Mouse (Mus musculus) kidney, postnatal 25 days (tissue): ENCODE measurements at regions not wholly inside any gene's neighbourhood (a gene's known extent, or its start where the extent isn't known, plus 50 kb on each side); places are given as distances from the start of the nearest gene placed in this dataset.
A peak's percentile ranks its signal among the peaks of the same experiment; 100 is the strongest.

ENCODE experiments used
- DNase-seq, 2 experiments: peaks; one replicate each; pipeline ENCODE4 v3.0.0; 2021; ENCODE audit warnings: mixed read lengths in 2 of 2

DNA sequence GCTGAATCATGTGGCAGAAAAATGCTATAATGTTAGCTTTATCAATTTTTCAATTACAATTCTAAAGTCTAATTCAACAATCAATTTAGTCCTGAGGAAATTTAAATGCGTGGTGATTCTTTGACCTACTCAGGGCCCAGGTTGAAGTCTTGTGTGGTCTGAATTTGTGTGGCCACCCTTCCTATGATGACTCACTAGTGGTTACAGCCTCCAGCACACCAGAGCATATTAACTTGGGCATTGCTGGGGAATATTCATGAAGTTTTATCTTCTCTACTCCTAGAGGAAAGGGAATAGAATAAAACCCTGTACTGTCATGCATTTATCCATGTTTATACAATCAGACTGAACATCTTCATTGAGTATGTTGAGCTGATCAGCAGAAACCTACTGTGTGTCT is 665.2 kb downstream of the Inhba start:
- no peak for DNase-seq

DNA sequence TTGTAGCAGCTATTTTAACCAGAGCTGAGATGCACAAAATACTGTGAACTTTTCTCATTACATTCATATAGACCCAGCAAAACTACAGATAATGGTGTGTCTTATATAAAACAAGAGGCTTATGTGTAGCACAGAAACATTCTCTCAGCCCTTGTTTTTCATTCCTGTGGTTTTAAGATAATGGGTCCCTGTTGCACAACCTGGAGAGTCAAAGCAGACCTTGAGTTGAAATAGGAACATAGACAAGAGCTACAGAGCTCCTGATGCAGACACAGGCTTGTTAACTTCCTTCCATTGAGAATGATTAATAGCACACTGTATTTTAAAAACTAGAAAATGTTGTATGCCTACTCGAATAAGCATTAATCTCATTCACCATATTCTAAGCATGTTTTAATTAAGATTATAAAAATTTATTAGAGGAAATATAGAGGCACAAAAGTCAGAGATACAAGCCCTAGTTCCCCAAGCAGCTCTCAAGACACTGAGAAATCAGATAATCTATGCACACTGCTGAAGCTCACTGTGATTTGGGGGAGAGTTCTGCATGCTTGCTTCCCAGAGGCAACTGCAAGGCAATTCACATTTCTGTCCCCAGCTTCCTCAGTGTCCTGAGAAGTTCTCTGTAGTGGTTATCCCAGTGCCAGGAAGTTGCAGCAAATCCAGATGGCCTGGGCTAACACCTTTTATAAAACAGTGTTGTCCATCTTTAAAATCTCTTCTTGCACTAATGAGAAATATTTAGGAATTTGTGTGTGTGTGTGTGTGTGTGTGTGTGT is 666.8 kb downstream of the Inhba start:
- DNase-seq: no peak

DNA sequence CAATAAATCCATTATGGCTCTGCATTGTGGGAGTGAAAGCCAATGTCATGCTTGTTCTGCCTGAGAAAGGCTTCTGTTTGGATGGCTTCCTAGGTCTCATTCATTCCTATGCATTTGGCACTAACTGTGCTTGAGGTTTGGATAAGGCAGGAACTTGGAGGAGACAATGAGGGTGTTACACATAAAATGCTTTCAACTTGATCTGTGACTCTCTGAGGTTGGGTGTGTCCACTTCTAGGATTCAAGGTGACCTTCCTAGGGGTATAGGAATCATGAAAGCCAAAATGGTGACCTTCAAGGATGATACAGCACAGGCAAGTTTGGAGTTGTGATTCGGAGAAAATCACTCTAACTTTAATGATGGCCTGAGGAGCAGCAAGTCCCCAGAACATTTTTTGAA is 682.5 kb downstream of the Inhba start:
- DNase-seq: no peak

- no peak for DNase-seq
These were observed 689.3 kb downstream of the Inhba start for GRCm38 (mm10) chr13:16700934-16701333.

GRCm38 (mm10) chr13:16702138-16702537 is 690.5 kb downstream of the Inhba start:
- DNase-seq: no peak

- no peak for DNase-seq
These were observed 693.8 kb downstream of the Inhba start for GRCm38 (mm10) chr13:16705217-16706104.

- DNase-seq: no peak
These were observed 694.4 kb downstream of the Inhba start for GRCm38 (mm10) chr13:16706105-16706442.

DNA sequence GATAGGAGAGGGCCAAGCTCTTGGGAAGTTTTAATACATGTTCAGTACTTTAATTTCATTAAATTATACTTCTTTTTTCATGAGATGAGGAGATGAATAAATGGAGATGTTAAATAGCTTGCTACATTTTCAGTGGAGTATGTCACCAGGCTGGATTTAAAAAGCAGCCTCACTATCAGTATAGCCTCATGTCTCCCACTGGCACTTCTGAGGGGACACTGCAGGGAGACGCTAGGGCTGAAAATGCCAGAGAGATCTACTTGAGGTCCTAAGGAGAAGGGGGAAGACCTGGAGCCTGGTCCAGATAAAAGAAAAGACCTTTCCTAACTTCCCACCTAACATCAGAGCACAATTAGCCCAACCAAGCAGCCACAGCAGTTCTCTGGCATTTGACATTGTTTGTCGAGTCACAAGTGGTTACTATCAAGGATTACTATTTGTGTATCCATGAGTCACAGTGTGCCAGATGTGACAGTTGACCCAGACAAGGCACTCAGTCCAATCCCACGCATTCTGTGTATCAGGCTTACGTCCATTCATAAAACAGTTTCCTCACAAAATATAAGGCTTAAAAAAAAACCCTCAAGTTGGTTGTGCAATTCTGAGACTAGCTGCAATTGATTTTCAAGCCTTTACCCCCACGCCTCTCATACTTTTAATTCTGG is 703.8 kb downstream of the Inhba start:
- no peak for DNase-seq

DNA sequence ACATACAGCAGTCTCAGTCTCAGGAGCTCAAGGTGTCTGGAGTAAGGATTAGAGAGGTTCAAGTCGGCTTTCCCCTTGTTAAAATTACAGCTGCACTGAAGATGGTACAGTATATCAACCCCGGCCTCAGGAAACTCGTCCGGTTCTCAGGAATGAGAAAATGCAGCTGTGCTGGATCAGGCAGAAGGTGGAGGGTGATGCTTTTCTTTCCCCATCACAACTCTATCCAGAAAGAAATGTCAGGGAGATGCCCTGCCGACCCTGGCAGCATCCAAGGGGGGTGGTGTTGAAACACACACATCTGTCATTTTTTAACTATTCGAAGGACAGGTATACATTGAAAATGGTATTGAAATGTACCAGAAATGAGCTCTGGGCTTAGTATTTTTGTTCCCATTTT is 704.7 kb downstream of the Inhba start:
- no peak for DNase-seq

DNA sequence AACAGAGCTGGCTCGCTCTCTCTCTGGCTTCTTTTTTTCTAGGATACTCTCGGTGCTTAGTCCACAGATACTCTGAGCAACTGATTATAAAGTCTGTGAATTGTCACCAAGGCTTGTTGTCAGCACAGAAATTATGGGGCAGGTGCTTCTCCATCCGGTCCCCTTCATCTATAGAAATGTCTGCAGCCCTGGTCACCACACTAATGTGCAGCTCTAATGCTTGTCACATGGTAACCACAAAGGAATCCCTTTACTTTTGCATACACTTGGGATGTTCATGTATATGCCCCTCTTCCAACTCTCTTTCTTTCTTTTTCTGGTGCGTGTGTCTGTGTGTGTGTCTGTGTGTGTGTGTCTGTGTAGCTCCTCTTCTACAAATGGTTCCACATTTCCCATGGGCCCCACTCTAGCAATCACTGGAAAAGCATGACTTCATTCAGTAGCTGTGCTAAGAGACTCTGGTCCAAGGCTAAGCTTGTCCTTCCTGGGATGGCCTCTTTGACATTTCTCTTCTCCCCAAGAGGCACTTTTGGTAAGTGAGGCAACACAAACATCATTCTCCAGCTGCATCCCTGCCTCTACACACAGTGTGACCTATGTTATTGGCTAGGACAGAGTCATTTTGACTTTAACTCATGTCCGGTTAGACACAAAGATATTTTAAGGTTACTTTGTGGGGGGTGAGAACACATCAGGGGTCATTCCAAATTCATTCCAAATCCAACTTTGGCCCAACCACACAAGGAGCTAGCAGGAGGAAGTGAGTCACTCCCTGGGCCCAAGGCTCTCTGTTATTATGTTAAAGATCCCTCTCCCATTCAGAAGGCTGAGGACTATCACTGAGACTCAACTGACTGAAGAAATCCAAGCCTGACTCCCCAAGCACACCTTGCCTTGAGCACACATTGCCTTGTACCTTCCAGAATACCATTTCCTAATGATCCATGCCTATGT is 705.4 kb downstream of the Inhba start:
- no peak for DNase-seq

- DNase-seq: no peak
These were observed 708.4 kb downstream of the Inhba start for GRCm38 (mm10) chr13:16720090-16720489.

DNA sequence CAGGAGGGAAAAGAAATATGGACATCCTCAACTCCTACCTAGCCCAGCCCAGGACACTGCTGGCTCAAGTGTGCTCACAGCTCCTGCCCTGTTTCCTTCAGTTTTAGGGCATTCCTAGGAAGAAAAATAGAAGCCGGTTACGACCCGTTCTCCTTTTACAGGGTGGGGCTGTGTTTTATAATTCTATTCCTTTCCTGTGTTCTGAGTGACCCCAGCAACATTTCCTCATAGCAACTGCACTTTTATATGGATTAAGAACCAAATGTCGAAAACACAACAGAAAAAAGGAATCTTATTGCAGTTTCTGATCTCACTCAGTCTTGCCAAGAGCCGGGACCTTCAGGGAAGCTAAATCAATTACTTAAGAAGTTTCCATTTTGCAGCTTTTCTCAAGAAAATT is 713.7 kb downstream of the Inhba start:
- DNase-seq: no peak

DNA sequence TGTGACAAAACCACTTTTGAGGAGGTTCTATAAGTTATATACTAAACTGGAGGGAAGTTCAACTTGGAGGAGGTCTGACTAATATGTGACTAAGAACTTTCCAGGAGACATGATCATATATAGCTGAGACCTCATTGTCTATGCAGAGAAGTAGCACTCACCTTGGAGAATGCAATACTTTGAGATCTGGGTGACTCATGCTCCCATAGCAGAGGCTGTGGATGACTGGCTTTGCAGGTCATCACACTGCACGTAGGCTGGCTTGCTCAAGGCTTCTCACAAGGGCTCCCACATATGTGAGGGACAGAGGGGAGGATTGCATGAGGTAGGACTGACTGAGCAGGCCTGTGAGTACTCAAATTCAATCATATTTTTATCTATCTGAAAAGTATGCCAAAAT is 726.7 kb downstream of the Inhba start:
- DNase-seq: no peak

GRCm38 (mm10) chr13:16739563-16739962 is 727.9 kb downstream of the Inhba start:
- no peak for DNase-seq

DNA sequence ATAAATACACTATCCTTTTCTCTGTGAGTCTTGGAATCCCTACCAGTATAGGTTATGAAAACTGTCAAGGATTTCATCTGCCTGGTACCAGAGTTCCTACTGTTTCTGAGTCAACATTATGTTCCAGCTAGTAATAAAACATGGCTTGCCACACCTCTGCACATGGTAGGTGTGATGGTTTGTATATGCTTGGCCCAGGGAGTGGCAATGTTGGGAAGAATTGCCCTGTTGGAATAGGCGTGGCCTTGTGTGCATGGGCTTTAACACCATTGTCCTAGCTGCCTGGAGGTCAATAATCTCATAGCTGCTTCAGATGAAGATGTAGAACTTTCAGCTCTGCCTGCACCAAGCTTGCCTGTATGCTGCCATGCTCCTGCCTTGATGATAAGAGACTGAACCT is 732.6 kb downstream of the Inhba start:
- DNase-seq: no peak

DNA sequence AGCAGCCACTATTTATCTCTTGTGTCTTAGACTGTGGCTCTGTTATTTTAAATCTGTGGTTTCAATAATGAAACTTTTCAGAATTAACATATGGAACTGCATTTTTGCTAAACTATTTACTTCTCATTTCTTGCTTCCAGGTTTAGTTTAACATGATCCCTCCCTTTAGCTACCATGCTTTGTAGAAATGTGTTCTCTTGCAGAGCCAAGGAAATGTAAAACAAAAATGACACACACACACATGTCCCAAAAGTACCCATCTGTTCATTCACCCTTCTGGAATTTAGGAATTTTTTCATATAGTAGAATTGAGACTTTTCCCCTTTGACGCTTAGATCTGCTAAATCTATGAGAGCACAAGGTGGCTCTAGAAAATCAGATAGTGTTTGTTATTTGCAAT is 734.0 kb downstream of the Inhba start:
- no peak for DNase-seq

GRCm38 (mm10) chr13:16746451-16746850 is 734.8 kb downstream of the Inhba start:
- DNase-seq: no peak

DNA sequence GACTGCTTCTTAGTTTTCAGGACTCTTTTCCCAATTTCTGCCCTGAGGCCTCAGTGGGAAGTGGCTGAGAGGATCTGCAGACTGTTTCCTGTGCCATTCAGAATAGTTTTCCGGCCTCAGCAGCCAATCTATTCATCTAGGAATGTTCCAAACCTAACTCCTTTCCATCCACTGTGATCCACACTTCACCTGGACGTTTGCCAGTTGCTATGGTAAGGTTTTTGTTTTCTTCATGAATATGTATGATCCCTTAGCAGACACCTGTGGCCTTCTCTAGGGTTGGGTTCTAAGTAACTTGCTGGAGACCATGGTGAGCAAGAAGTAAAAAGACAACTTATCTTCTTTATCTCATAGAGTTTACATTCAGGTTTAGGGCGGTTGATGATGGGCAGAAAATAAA is 744.6 kb downstream of the Inhba start:
- peak in 1 of 2 experiments; percentile 7 for DNase-seq

DNA sequence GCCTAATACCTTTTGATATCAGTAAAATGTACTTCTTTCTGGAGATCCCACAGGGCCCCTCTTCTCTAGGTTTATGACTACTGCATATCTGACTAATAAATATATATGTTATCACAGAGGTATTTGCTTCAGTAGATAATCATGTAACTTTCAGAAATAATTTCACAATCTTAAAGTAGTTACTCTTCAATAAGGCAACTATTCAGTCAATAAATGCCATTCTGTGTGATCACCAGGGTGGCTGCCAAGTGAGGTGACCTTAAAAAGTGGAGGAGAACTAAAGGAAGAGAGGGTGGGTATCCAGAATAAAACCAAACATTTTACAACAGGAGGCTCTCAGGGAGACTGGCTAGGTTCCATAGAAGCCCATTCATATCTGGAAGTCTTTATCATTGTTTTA is 748.4 kb downstream of the Inhba start:
- no peak for DNase-seq

GRCm38 (mm10) chr13:16761415-16761814 is 749.8 kb downstream of the Inhba start:
- no peak for DNase-seq

DNA sequence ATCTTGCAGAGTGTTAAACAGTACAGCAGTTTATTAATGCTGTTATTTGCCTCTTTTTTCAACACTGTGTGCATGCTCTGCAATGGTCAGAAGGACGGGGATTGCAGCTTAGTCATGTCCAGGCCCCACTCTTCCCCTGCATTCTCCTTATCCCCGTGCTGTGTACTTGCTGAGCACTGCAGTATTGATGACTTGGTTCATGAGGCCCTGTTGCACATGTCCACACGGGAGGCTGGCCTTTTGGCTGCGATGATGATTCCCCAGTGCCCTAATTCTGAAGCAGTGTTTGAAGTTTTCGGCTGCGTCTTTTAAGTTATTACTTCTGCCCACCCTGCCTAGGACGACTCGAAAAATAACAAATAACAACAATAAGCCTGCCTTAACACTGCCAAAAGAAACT is 750.7 kb downstream of the Inhba start:
- DNase-seq: no peak

GRCm38 (mm10) chr13:16762727-16763512 is 751.3 kb downstream of the Inhba start:
- no peak for DNase-seq
